Mouse (Mus musculus) forebrain, postnatal 0 days (tissue): Measurements from ENCODE around the gene Rdh16f2. TPM values are rescaled to one million over a fixed set of nuclear protein-coding genes. Genes with fewer than 3 reads are reported as not detected.
"Not testable (repeated sequence)": the region's sequence is repeated elsewhere in the genome, so short reads cannot be mapped to it uniquely, and the experiment has no call there.

Experiments
- ATAC-seq: fragments of 200-750 bp; cut with Nextera tagmentation; 2 replicates; pipeline ENCODE4 v1.8.0; 2017; ENCODE audit warnings: mild to moderate bottlenecking, moderate library complexity
- DNase-seq: peaks from one replicate; pipeline ENCODE4 v3.0.0-alpha.2; 2015
- H3K27ac ChIP-seq: fragments of 300-500 bp; sonication (generic); 2 replicates; pipeline ENCODE4 v1.5.1; 2014; ENCODE audit warnings: low read depth, mild to moderate bottlenecking, antibody characterized with exemption, low read length, moderate library complexity, mixed read lengths
- H3K27me3 ChIP-seq: fragments of 300-500 bp; sonication (generic); 2 replicates; pipeline ENCODE4 v1.6.1; 2014; ENCODE audit warnings: mild to moderate bottlenecking, low read length, mixed read lengths; ENCODE audit not compliant: insufficient read depth
- H3K36me3 ChIP-seq: fragments of 300-500 bp; sonication (generic); 2 replicates; pipeline ENCODE4 v1.6.1; 2014; ENCODE audit warnings: mild to moderate bottlenecking, moderate library complexity; ENCODE audit not compliant: insufficient read depth
- H3K4me1 ChIP-seq: fragments of 300-500 bp; sonication (generic); 2 replicates; pipeline ENCODE4 v1.6.1; 2014; ENCODE audit warnings: antibody characterized with exemption; ENCODE audit not compliant: insufficient read depth
- H3K4me2 ChIP-seq: fragments of 300-500 bp; sonication (generic); 2 replicates; pipeline ENCODE4 v1.6.1; 2014; ENCODE audit warnings: low read depth, mild to moderate bottlenecking, moderate library complexity
- H3K4me3 ChIP-seq: fragments of 300-500 bp; sonication (generic); 2 replicates; pipeline ENCODE4 v1.5.1; 2014; ENCODE audit warnings: low read depth, low read length, mixed read lengths
- H3K9ac ChIP-seq: fragments of 300-500 bp; sonication (generic); 2 replicates; pipeline ENCODE4 v1.6.1; 2014; ENCODE audit warnings: mild to moderate bottlenecking
- H3K9me3 ChIP-seq: fragments of 300-500 bp; sonication (generic); 2 replicates; pipeline ENCODE4 v1.6.1; 2016; ENCODE audit warnings: low read length
- CTCF ChIP-seq: sonication (generic); IDR thresholded peaks from 2 replicates; pipeline ENCODE4 v1.5.1; 2016; ENCODE audit warnings: antibody characterized with exemption, control low read depth, low read depth
- WGBS: fragments of 180-500 bp; shearing (Covaris S2); extraction: QIAGEN DNeasy Blood & Tissue Kit; methylation state at CpG from one replicate; pipeline ENCODE4 v1.1.7; 2014; 5-methylcytosine and 5-hydroxymethylcytosine counted together
- polyA plus RNA-seq: library from polyadenylated mRNA; unstranded; fragments of >200 nt; fragmentation: Nextera tagmentation; extraction: Ambion mirVana; gene quantifications from 2 replicates; pipeline ENCODE4 v1.2.1, GENCODE M21; 2015
- total RNA-seq: library from RNA; depleted of rRNA; stranded (reverse); fragments of >200 nt; gene quantifications from 2 replicates; pipeline ENCODE4 v1.2.3, GENCODE M21; 2014

Rdh16f2 gene
- total and polyA plus RNA-seq, 2 experiments from 2014 or later: not detected

DNA sequence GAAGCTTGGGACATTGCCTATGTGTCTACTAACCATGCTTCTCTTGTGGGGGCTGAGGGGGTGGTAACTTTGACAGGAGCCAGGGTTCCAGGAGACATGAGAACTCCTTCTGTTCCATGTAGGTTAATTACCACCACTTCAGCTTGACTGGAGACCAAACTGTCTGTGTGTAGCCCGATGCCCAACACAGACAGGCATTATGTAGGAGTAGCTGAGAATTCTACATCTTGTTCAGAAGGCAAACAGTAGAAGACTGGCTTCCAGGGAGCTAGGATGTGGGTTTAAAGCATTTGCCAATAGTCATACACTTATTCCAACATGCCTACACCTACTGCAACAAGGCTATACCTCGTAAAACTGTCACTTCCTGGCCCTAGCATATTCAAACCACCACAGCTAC lies 27.7 kb upstream of the Rdh16f2 start:
- Histone ChIP-seq H3K9ac (no peak overlapping the region), H3K27ac (no peak overlapping the region), H3K4me2 (no peak overlapping the region), H3K4me3 (no peak overlapping the region), H3K4me1 (no peaks in the 10 kb centered on the region), H3K36me3 (no peaks in the 10 kb centered on the region), H3K9me3 (no peaks in the 10 kb centered on the region), H3K27me3 (no peaks in the 10 kb centered on the region)
- DNase-seq: no peak
- WGBS: 86% methylated on average over 2 of the region's 2 CpGs
- ATAC-seq: no peak
- TF ChIP-seq CTCF: no peak

DNA sequence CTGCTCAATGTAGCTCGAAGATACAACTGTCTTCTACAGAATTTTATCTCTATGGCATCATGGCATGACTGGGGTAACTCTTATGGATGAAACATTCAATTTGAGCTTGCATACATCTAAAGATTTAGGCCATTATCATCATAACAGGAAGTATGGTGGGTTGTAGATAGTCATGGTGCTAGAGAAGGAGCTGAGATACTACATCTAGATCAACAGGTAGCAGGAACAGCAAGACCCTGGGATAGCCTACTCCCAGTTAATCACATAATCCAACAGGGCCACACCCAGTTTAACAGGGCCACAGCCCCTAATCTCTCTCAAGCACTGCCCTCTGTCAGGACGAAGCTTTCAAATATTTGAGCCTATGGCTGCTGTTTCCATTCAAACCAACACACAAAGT lies 25.5 kb upstream of the Rdh16f2 start:
- no peak overlapping the region for H3K27ac ChIP-seq
- ATAC-seq (no peak), DNase-seq (no peak)
- 67% methylated on average over 2 of the region's 2 CpGs for WGBS
- H3K4me2 ChIP-seq: no peak overlapping the region
- H3K36me3 ChIP-seq: no peaks in the 10 kb centered on the region
- no peaks in the 10 kb centered on the region for H3K4me1 ChIP-seq
- no peaks in the 10 kb centered on the region for H3K9me3 ChIP-seq
- H3K9ac ChIP-seq: no peak overlapping the region
- no peak for TF ChIP-seq CTCF
- no peaks in the 10 kb centered on the region for H3K27me3 ChIP-seq
- H3K4me3 ChIP-seq: no peak overlapping the region

GRCm38 (mm10) chr10:127845945-127846344 lies 20.3 kb upstream of the Rdh16f2 start:
- not testable (repeated sequence) for H3K4me1 ChIP-seq, H3K4me2 ChIP-seq, H3K9ac ChIP-seq, H3K27ac ChIP-seq, H3K36me3 ChIP-seq, H3K4me3 ChIP-seq, DNase-seq, H3K27me3 ChIP-seq, ATAC-seq, H3K9me3 ChIP-seq
- 90% methylated on average over 5 of the region's 5 CpGs for WGBS

DNA sequence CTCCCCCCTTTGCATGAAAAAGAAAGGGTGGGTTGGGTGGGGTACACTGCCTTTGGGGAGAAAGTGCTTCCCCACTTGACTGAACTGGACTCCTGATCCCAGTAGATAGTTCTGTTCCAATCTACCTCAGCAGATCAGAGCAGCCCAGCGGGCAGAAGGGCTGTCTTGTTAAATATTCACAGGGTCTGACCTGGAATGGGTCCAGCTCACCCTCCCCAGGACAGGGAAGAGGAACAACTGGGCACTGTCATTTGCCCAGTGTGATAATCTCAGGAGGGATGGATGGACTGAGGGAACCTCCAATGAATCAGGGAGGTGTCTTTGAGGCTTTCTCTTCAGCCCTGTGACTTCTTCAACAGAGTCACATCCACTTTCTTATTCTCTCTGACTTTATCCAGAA lies 18.2 kb upstream of the Rdh16f2 start:
- no peak overlapping the region for H3K4me3 ChIP-seq
- no peaks in the 10 kb centered on the region for H3K36me3 ChIP-seq
- WGBS: 93% methylated on average over 1 of the region's 1 CpGs
- H3K4me2 ChIP-seq: no peak overlapping the region
- no peaks in the 10 kb centered on the region for H3K9me3 ChIP-seq
- no peaks in the 10 kb centered on the region for H3K4me1 ChIP-seq
- H3K9ac ChIP-seq: no peak overlapping the region
- no peaks in the 10 kb centered on the region for H3K27me3 ChIP-seq
- no peak overlapping the region for H3K27ac ChIP-seq
- no peak for TF ChIP-seq CTCF
- ATAC-seq (no peak), DNase-seq (no peak)

DNA sequence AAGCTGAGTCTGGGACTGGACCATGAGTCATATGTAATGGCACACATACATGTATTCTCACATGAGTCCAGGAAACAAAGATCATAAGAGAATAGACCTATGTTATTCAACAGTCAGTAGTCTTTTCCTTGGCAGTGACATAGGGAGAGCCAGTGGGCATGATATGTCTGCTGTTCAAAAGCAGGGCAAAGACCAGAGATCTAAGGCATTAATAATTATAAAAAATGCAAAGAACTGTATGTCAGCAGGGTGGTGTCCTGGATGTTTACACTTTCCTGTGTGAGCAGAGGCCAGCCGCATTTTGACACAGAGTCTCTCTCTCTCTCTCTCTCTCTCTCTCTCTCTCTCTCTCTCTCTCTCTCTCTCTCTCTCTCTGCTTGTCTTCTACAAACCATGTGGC lies 16.6 kb upstream of the Rdh16f2 start, which contains the start of gene Rdh19:
Gene Rdh19, plus strand, starts transcription at position 301 of the 400 bp plus-strand sequence.
- TF ChIP-seq CTCF: no peak
- 74% methylated on average over 1 of the region's 1 CpGs for WGBS
- H3K4me3 ChIP-seq: no peak within 1 kb of the TSS
- no peaks in the 10 kb centered on the region for H3K36me3 ChIP-seq
- no peak for DNase-seq
- no peaks in the 10 kb centered on the region for H3K27me3 ChIP-seq
- no peak for ATAC-seq
- H3K9ac ChIP-seq: no peak within 1 kb of the TSS
- H3K27ac ChIP-seq: no peak within 1 kb of the TSS
- no peak within 1 kb of the TSS for H3K4me2 ChIP-seq
- no peaks in the 10 kb centered on the region for H3K9me3 ChIP-seq
- no peaks in the 10 kb centered on the region for H3K4me1 ChIP-seq

GRCm38 (mm10) chr10:127856376-127856775 lies 9.9 kb upstream of the Rdh16f2 start:
- DNase-seq: no peak
- TF ChIP-seq CTCF: no peak

DNA sequence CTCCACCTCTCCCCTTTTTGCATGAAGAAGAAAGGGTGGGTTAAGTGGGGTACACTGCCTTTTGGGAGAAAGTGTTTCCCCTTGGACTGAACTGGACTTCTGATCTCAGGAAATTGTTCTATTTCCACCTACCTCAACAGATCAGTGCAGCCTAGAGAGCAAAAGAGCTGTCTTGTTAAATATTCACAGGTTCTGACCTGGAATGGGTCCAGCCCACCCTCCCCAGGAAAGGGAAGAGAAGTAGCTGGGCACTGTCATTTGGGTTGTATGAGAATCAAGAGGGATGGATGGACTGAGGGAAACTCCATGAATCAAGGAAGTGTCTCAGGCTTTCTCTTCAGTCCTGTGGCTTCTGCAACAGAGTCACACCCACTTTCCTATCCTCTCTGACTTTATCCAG lies 1.3 kb upstream of the Rdh16f2 start:
- H3K27ac ChIP-seq: no peak overlapping the region
- no peaks in the 10 kb centered on the region for H3K4me1 ChIP-seq
- no peaks in the 10 kb centered on the region for H3K9me3 ChIP-seq
- H3K36me3 ChIP-seq: no peaks in the 10 kb centered on the region
- H3K4me3 ChIP-seq: no peak overlapping the region
- TF ChIP-seq CTCF: no peak
- H3K27me3 ChIP-seq: no peaks in the 10 kb centered on the region
- ATAC-seq (no peak), DNase-seq (no peak)
- H3K9ac ChIP-seq: no peak overlapping the region
- H3K4me2 ChIP-seq: no peak overlapping the region

More at GRCm38 (mm10) chr10:127856376-127856775, 9.9 kb upstream of the Rdh16f2 start:
- Histone ChIP-seq H3K4me2 (no peak overlapping the region), H3K4me3 (no peak overlapping the region), H3K27me3 (no peaks in the 10 kb centered on the region), H3K9ac (no peak overlapping the region), H3K9me3 (no peaks in the 10 kb centered on the region), H3K4me1 (no peaks in the 10 kb centered on the region), H3K27ac (no peak overlapping the region), H3K36me3 (no peaks in the 10 kb centered on the region)
- no peak for ATAC-seq

DNA sequence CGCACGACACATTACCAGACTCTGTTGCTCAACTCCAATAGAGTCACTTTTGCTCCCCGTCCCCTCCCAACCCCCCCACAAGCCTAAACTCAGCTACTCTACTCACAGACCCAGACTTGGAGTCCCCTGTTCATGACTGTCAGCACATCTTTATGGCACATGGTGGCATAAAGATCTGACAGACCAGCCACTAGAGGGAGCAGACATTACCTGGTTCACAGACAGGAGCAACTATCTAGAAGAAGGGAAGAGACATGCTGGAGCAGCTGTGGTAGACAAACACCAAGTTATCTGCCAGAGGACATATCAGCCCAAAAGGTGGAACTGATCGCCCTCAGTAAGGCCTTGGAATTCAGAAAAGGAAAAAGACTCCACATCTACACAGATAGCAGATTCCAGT lies 6.2 kb downstream of the Rdh16f2 start:
- DNase-seq (no peak), ATAC-seq (no peak)
- Histone ChIP-seq H3K36me3 (no peaks in the 10 kb centered on the region), H3K9me3 (no peaks in the 10 kb centered on the region), H3K27ac (no peak overlapping the region), H3K4me3 (no peak overlapping the region), H3K9ac (no peak overlapping the region), H3K4me2 (no peak overlapping the region), H3K27me3 (no peaks in the 10 kb centered on the region), H3K4me1 (no peaks in the 10 kb centered on the region)
- WGBS: 75% methylated on average over 4 of the region's 4 CpGs
- TF ChIP-seq CTCF: no peak
